Mouse (Mus musculus) layer of hippocampus, postnatal 14 days (tissue): ENCODE results near the gene Ric8a. TPM values are rescaled to one million over a fixed set of nuclear protein-coding genes. Genes with fewer than 3 reads are reported as not detected.

ENCODE experiments used
- DNase-seq, 2 experiments: peaks; one replicate each; pipeline ENCODE4 v3.0.0; 2021 to 2022; ENCODE audit warnings: low spot score in 2 of 2, mixed read lengths in 1 of 2
- total RNA-seq, 2 experiments: library from RNA; stranded (reverse); gene quantifications; 2 replicates each; pipeline ENCODE4 v1.2.3; 2021

Gene Ric8a
- total RNA-seq, 2 experiments from 2014 or later = 88.2 to 90.6 TPM

GRCm38 (mm10) chr7:140844905-140845665, 11.7 kb upstream of the Ric8a start, which contains the start of gene Scgb1c1:
Gene Scgb1c1, plus strand, starts transcription at chr7:140845547.
- peak; percentile 90 for DNase-seq

- DNase-seq = no peak
These were observed 11.1 kb upstream of the Ric8a start for GRCm38 (mm10) chr7:140845683-140846082.

DNA sequence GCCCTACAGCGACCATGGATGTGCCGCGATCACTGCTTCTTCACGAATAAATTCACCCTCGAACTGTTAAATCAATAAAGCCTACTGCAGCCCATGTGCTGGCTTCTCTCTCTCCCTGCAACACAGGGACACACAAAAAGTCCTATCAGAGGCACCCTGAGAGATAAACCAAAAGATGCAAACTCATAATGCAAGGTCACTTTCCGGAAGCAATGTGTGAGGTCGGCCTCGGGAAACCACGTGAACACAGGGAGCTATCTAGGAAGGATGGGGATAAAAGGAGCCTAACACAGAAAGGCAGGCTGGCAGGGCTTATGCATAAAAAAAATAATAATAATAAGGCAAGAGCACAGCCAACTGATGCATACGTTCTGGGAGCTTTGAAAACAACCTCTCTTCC, 10.1 kb upstream of the Ric8a start:
- no peak for DNase-seq

GRCm38 (mm10) chr7:140847755-140848580, 8.8 kb upstream of the Ric8a start, which contains the start of gene Odf3:
Gene Odf3, plus strand, starts transcription at chr7:140847805.
- peak in 1 of 2 experiments; percentile 41 for DNase-seq

DNA sequence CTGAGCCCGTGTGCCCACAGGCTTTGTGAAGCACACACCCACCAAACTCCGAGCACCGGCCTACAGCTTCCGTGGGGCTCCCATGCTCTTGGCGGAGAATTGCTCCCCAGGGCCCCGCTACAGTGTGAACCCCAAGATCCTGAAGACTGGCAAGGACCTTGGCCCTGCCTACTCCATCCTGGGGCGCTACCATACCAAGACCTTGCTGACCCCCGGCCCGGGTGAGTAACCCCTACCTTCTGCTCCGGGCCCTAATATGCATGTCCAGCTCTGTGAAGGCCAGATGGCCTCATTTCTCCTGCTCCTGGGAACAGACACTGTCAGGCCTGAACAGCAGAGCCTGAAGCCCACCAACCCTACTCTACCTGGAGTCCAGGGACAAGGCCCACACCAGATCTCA, 8.2 kb upstream of the Ric8a start:
- no peak for DNase-seq

DNA sequence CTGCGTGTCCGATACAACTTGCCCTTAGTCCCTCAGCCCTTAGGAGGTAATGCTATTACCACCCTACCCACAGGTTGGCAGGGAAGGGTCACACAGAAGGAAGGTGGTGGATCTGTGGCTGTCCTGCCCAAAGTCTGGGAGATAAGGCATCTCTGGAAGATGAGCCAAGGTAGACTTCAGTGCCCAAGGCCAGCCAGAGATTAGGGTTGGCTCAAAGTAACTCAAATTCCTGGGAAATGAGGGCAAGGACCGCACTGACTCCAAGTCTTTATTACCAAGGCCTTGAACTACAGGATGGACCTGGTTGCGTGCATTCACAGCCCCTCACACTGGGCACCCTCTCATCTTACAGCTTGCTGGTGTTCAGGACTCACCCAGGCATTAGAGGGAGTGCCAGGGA, 4.8 kb upstream of the Ric8a start:
- DNase-seq = no peak

- no peak for DNase-seq
These were observed 3.4 kb upstream of the Ric8a start for GRCm38 (mm10) chr7:140853386-140853785.

GRCm38 (mm10) chr7:140854483-140854882, 2.3 kb upstream of the Ric8a start:
- DNase-seq = no peak

DNA sequence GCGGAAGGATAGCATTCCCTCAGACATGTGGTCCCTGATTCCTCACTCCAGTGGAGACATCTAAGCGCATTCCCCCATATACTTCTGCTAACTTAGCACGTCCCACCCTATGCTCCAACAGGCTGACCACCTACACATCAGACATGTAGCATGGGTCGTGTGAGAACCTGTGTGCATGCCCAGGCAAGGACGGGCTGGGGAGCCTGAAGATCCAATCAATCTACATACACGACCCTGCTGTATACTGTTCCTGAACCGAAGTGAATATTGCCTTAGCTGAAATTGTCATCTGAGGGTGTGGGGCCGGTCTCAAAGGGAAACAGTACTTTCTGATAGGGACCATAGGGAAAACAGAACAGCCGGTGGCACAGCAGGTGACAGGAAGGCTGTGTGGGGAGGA, 1.6 kb upstream of the Ric8a start:
- no peak for DNase-seq

DNA sequence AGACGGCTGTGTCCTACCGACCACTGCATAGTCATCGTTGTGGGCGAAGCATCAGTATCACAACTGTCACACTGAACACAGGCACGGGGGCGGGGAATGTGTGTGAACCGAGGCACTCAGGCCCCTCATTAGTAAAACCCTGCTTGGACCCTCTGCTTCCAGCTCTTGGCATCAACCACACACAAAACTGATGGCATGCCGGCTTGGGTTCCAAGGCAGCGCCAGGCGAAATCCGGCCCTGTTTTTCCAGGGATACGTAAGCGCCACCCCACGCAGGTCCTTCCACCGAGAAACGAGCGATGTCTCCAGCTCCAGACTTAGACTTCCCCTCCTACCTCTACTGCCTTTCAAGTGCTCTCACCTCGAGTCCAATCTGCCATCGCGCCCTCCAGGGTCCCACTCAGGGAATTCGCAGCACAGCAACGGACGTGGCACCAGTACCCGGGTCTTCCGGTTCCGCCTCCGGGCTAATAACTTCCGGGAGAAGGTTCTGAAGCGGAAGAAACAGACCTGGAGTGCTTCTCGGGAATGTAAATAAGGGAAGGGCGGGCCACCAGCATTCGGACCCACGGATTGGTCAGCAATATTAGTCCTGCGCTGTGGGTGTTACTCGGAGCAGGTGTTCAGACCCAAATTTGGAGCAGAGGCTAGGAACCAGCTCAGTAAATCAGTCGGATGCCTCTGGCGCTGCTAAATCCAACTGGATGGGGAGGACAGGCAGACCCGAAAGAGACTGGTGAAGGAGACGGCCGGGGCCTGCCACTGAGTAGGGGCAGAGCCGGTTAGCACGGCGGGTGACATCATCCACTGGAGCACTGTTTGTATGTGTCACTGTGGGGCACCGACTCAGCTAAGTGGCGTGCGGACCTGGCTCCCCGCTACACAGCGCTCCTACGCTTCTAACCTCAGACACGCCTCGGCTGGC, 635 bp upstream of the Ric8a start, which contains the start of gene Gm45785:
Gene Gm45785 (minus strand): TSS at position 472 of the 925 bp plus-strand sequence.
- DNase-seq = peak; percentile 76 to 89

GRCm38 (mm10) chr7:140857550-140858505, 1.1 kb downstream of the Ric8a start, which contains the start of gene Bet1l:
Gene Bet1l, minus strand, starts transcription at chr7:140857577.
- peak in 1 of 2 experiments; percentile 19 for DNase-seq

GRCm38 (mm10) chr7:140858746-140859145, 2.0 kb downstream of the Ric8a start:
- DNase-seq = no peak

GRCm38 (mm10) chr7:140859997-140860396, 3.2 kb downstream of the Ric8a start:
- no peak for DNase-seq

DNA sequence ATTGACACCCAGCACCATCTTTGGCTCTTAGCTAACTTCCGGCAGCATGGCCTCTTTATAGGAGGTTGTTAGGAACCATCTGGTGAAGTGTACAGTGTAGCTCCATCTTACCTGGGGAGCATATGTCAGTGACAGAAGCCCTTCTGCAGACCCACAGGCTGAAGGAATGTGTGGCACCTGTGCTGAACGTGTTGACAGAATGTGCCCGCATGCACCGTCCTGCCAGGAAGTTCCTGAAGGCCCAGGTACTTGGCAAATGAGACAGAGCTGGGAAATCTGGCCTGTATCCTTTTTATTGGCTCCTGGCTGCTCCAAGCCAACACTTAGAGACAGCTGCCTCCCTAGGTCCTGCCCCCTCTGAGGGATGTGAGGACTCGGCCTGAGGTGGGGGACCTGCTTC, 4.0 kb downstream of the Ric8a start:
- no peak for DNase-seq

DNA sequence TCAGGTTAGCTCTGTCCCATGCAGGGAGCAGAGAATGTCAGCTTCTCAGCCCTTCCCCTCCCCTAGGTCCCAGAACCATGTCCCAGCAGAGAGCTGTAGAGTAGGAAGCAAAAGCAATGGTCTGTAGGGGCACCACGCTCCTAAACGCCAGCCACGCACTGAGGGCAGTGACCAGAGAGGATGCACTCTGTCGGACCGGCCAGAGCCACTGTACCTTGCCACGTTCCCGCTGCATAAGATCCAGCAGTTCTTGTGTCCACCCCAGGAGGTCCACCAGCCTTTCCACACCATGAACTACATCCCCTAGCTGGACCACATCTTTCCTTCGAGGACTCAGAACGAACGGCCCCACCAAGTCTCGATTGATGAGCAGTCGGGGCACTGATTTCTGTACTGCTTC, 8.0 kb downstream of the Ric8a start:
- DNase-seq = no peak

DNA sequence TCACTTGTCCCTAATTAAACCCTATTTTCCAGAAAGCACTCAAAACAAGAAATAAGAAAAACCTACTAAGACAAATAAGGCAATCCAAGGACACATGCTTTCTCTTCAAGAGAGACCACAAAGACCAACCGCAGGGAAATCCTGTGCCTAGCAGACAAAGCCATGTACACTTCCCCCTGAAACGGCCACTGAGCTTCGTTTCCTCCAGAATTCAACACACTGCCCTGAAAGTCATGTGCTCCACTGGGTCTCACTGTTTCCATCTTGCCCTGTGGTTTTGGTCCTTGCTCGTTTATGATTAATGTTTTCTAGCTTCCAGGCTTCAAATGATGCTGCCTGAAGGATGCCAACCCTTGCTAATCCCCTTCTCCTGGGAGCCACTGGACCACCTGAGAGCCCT, 17.5 kb downstream of the Ric8a start:
- DNase-seq = no peak

DNA sequence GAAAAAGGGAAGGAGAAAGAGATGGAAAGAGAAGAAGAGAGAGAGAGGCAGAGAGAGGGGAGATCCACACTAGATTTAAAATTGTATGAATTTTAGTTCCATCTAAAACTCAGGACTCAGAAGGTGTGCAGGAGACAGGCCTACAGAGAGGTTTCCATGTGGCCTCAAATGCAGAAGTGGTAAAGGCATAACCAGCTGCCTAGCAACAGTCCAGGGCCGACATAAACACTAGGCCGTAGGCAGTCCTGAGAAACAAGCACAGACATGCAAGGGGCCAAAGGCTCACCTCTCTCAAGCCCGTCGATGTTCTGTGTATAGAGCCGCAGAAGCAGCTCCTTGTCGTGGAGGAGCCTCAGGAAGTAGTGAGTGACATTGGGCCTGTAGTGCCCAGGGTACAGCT, 20.6 kb downstream of the Ric8a start:
- DNase-seq = no peak

GRCm38 (mm10) chr7:140879355-140879754, 22.6 kb downstream of the Ric8a start:
- no peak for DNase-seq

DNA sequence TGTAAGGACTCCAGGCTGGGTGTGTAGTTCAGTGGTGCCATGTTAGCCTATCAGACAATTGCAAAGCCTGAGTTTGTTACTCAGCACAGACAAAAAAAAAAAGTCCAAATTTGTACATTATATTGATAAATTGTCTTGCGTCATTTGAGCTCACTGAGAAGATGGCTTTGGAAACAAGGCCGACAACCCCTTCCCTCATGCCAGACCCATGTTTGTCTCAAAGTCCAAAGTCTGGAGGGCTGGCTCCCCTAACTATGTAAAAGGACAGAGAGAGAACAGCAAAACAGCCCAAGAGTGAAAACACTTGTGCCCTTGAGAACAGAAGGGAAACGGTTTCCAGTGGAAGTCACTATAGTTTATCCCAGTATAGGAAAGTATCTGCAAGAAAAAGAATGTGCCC, 23.7 kb downstream of the Ric8a start:
- DNase-seq = no peak
